Mouse (Mus musculus) right cerebral cortex, postnatal 4 days (tissue): Measurements from ENCODE around the gene Ifitm7.
"Not testable (repeated sequence)": the region's sequence is repeated elsewhere in the genome, so short reads cannot be mapped to it uniquely, and the experiment has no call there.

ENCODE experiments used
- DNase-seq: peaks from one replicate; pipeline ENCODE4 v3.0.0-alpha.2; 2022

Gene Ifitm7

GRCm38 (mm10) chr16:13986574-13987478 is at the start of gene Ifitm7, which contains the start of gene 2900011O08Rik:
Gene Ifitm7, minus strand, starts transcription at chr16:13986888.
Gene 2900011O08Rik, plus strand, starts transcription at chr16:13986604.
- peak; percentile 56 for DNase-seq

GRCm38 (mm10) chr16:14033076-14033475 is 46.4 kb upstream of the Ifitm7 start:
- no peak for DNase-seq

- DNase-seq: no peak
Measured at GRCm38 (mm10) chr16:14030650-14031049, 44.0 kb upstream of the Ifitm7 start.

- DNase-seq: no peak
Measured at GRCm38 (mm10) chr16:14029851-14030250, 43.2 kb upstream of the Ifitm7 start.

GRCm38 (mm10) chr16:14029072-14029471 is 42.4 kb upstream of the Ifitm7 start:
- no peak for DNase-seq

GRCm38 (mm10) chr16:14025091-14025990 is 38.7 kb upstream of the Ifitm7 start:
- DNase-seq: no peak

GRCm38 (mm10) chr16:14021166-14021822 is 34.6 kb upstream of the Ifitm7 start:
- no peak for DNase-seq

GRCm38 (mm10) chr16:14017306-14017705 is 30.6 kb upstream of the Ifitm7 start:
- DNase-seq: no peak

GRCm38 (mm10) chr16:14009966-14010365 is 23.3 kb upstream of the Ifitm7 start:
- DNase-seq: no peak

- no peak for DNase-seq
Measured at GRCm38 (mm10) chr16:14008708-14009107, 22.0 kb upstream of the Ifitm7 start.

- DNase-seq: no peak
Measured at GRCm38 (mm10) chr16:14008081-14008480, 21.4 kb upstream of the Ifitm7 start.

GRCm38 (mm10) chr16:14005266-14005665 is 18.6 kb upstream of the Ifitm7 start:
- DNase-seq: peak; percentile 28

- no peak for DNase-seq
Measured at GRCm38 (mm10) chr16:14004726-14005125, 18.0 kb upstream of the Ifitm7 start.

GRCm38 (mm10) chr16:14004170-14004569 is 17.5 kb upstream of the Ifitm7 start:
- DNase-seq: no peak

GRCm38 (mm10) chr16:14003386-14004130 is 16.9 kb upstream of the Ifitm7 start:
- DNase-seq: no peak

- DNase-seq: no peak
Measured at GRCm38 (mm10) chr16:13994502-13994901, 7.8 kb upstream of the Ifitm7 start.

- no peak for DNase-seq
Measured at GRCm38 (mm10) chr16:13994076-13994475, 7.4 kb upstream of the Ifitm7 start.

- DNase-seq: no peak
Measured at GRCm38 (mm10) chr16:13992518-13993248, 6.0 kb upstream of the Ifitm7 start.

- DNase-seq: no peak
Measured at GRCm38 (mm10) chr16:13986197-13986573, 503 bp downstream of the Ifitm7 start.

- no peak for DNase-seq
Measured at GRCm38 (mm10) chr16:13983161-13983560, 3.5 kb downstream of the Ifitm7 start.

GRCm38 (mm10) chr16:13981726-13982125 is 5.0 kb downstream of the Ifitm7 start:
- DNase-seq: not testable (repeated sequence)
